Mouse (Mus musculus) neural tube, embryonic 12.5 days (tissue): ENCODE data around the gene Rbm38. TPM values are rescaled to one million over a fixed set of nuclear protein-coding genes. Genes with fewer than 3 reads are reported as not detected.

ENCODE experiments used
- ATAC-seq: fragments of 200-750 bp; cut with Nextera tagmentation; 2 replicates; pipeline ENCODE4 v1.8.0; 2017; ENCODE audit warnings: low read depth, mild to moderate bottlenecking, moderate TSS enrichment, moderate library complexity; ENCODE audit not compliant: low FRiP score
- H3K27ac ChIP-seq: fragments of 300-500 bp; sonication (generic); 2 replicates; pipeline ENCODE4 v1.5.1; 2016
- H3K27me3 ChIP-seq: fragments of 300-500 bp; sonication (generic); replicated peaks from 2 replicates; pipeline ENCODE4 v1.6.1; 2016; ENCODE audit warnings: mild to moderate bottlenecking
- H3K36me3 ChIP-seq: fragments of 300-500 bp; sonication (generic); 2 replicates; pipeline ENCODE4 v1.6.1; 2016; ENCODE audit warnings: mild to moderate bottlenecking
- H3K4me1 ChIP-seq: fragments of 300-500 bp; sonication (generic); 2 replicates; pipeline ENCODE4 v1.6.1; 2016
- H3K4me2 ChIP-seq: fragments of 300-500 bp; sonication (generic); replicated peaks from 2 replicates; pipeline ENCODE4 v1.6.1; 2016; ENCODE audit warnings: mild to moderate bottlenecking
- H3K4me3 ChIP-seq: fragments of 300-500 bp; sonication (generic); 2 replicates; pipeline ENCODE4 v1.5.1; 2016
- H3K9ac ChIP-seq: fragments of 300-500 bp; sonication (generic); 2 replicates; pipeline ENCODE4 v1.6.1; 2016; ENCODE audit warnings: mild to moderate bottlenecking
- H3K9me3 ChIP-seq: fragments of 300-500 bp; sonication (generic); 2 replicates; pipeline ENCODE4 v1.6.1; 2016; ENCODE audit warnings: mild to moderate bottlenecking
- whole genome bisulfite sequencing: fragments of 180-500 bp; shearing (Covaris S2); methylation state at CpG from one replicate; pipeline ENCODE4 v1.1.7; 2016; 5-methylcytosine and 5-hydroxymethylcytosine counted together
- polyA plus RNA-seq: library from polyadenylated mRNA; unstranded; fragments of >200 nt; fragmentation: Nextera tagmentation; extraction: Ambion mirVana; gene quantifications from 2 replicates; pipeline ENCODE4 v1.2.1, GENCODE M21; 2016

Gene Rbm38
- polyA plus RNA-seq = 48.2 and 52.0 TPM in 2 replicates

- Histone ChIP-seq H3K27me3 (peaks cover 19% of the 10 kb centered on the region), H3K4me2 (peak within 1 kb of the TSS; percentile 94), H3K4me3 (peak within 1 kb of the TSS; percentile 36), H3K4me1 (peaks cover 46% of the 10 kb centered on the region), H3K9me3 (no peaks in the 10 kb centered on the region), H3K36me3 (peaks cover 11% of the 10 kb centered on the region; the same call in 1 of the 2 replicates), H3K9ac (no peak within 1 kb of the TSS), H3K27ac (no peak within 1 kb of the TSS)
- ATAC-seq = no peak
- 28% methylated on average over 11 of the region's 11 CpGs for WGBS
Measured at GRCm38 (mm10) chr2:173020430-173020829, at the start of gene Rbm38. Rbm38 (plus strand) TSS chr2:173020498.

GRCm38 (mm10) chr2:172971865-172972264 lies 48.4 kb upstream of the Rbm38 start:
- peaks cover 13% of the 10 kb centered on the region for H3K4me1 ChIP-seq
- WGBS = 86% methylated on average over 2 of the region's 2 CpGs
- H3K9me3 ChIP-seq = no peaks in the 10 kb centered on the region
- H3K27me3 ChIP-seq = no peaks in the 10 kb centered on the region
- H3K36me3 ChIP-seq = no peaks in the 10 kb centered on the region
- no peak overlapping the region for H3K9ac ChIP-seq
- H3K4me2 ChIP-seq = no peak overlapping the region
- H3K4me3 ChIP-seq = no peak overlapping the region
- ATAC-seq = no peak
- H3K27ac ChIP-seq = no peak overlapping the region

- H3K27ac ChIP-seq = no peak overlapping the region
- no peaks in the 10 kb centered on the region for H3K9me3 ChIP-seq
- ATAC-seq = no peak
- H3K4me3 ChIP-seq = no peak overlapping the region
- WGBS = 32% methylated on average over 7 of the region's 7 CpGs
- peaks cover 24% of the 10 kb centered on the region for H3K4me1 ChIP-seq
- no peak overlapping the region for H3K4me2 ChIP-seq
- no peaks in the 10 kb centered on the region for H3K36me3 ChIP-seq
- H3K27me3 ChIP-seq = no peaks in the 10 kb centered on the region
- H3K9ac ChIP-seq = no peak overlapping the region
Measured at GRCm38 (mm10) chr2:172973806-172974565, 46.3 kb upstream of the Rbm38 start.

- ATAC-seq = no peak
- no peaks in the 10 kb centered on the region for H3K36me3 ChIP-seq
- H3K27ac ChIP-seq = no peak overlapping the region
- H3K9ac ChIP-seq = no peak overlapping the region
- H3K4me3 ChIP-seq = no peak overlapping the region
- 0 out of 2 replicates have a peak, but pooled peaks cover 3% of the 10 kb centered on the region for H3K9me3 ChIP-seq
- WGBS = 46% methylated on average over 7 of the region's 7 CpGs
- H3K27me3 ChIP-seq = no peaks in the 10 kb centered on the region
- H3K4me1 ChIP-seq = peaks cover 24% of the 10 kb centered on the region
- no peak overlapping the region for H3K4me2 ChIP-seq
Measured at GRCm38 (mm10) chr2:172974701-172975100, 45.6 kb upstream of the Rbm38 start.

GRCm38 (mm10) chr2:172975159-172975558 lies 45.1 kb upstream of the Rbm38 start:
- no peak overlapping the region for H3K9ac ChIP-seq
- 0 out of 2 replicates have a peak, but pooled peaks cover 7% of the 10 kb centered on the region for H3K9me3 ChIP-seq
- no peak for ATAC-seq
- H3K36me3 ChIP-seq = no peaks in the 10 kb centered on the region
- 83% methylated on average over 6 of the region's 6 CpGs for WGBS
- H3K4me1 ChIP-seq = peaks cover 24% of the 10 kb centered on the region
- no peak overlapping the region for H3K4me2 ChIP-seq
- H3K4me3 ChIP-seq = no peak overlapping the region
- H3K27me3 ChIP-seq = no peaks in the 10 kb centered on the region
- no peak overlapping the region for H3K27ac ChIP-seq

- H3K27me3 ChIP-seq = no peaks in the 10 kb centered on the region
- peak overlapping the region; percentile 44 for H3K4me2 ChIP-seq
- no peak overlapping the region for H3K27ac ChIP-seq
- H3K4me1 ChIP-seq = peaks cover 24% of the 10 kb centered on the region
- 34% methylated on average over 7 of the region's 7 CpGs for WGBS
- 0 out of 2 replicates have a peak, but pooled peaks cover 8% of the 10 kb centered on the region for H3K9me3 ChIP-seq
- H3K36me3 ChIP-seq = no peaks in the 10 kb centered on the region
- no peak overlapping the region for H3K9ac ChIP-seq
- ATAC-seq = no peak
- H3K4me3 ChIP-seq = peak overlapping the region; percentile 4; the same call in 1 of the 2 replicates
Measured at GRCm38 (mm10) chr2:172976661-172977238, 43.5 kb upstream of the Rbm38 start.

- WGBS = 13% methylated on average over 14 of the region's 14 CpGs
- Histone ChIP-seq H3K4me1 (peaks cover 24% of the 10 kb centered on the region), H3K27ac (no peak within 1 kb of the TSS), H3K9ac (peak within 1 kb of the TSS; percentile 8; the same call in 1 of the 2 replicates), H3K27me3 (no peaks in the 10 kb centered on the region), H3K4me2 (peak within 1 kb of the TSS; percentile 44), H3K9me3 (0 out of 2 replicates have a peak, but pooled peaks cover 8% of the 10 kb centered on the region), H3K4me3 (peak within 1 kb of the TSS; percentile 4; the same call in 1 of the 2 replicates), H3K36me3 (no peaks in the 10 kb centered on the region)
- ATAC-seq = no peak
Measured at GRCm38 (mm10) chr2:172977409-172978130, 42.7 kb upstream of the Rbm38 start, which contains the start of gene Spo11. Spo11 (plus strand) TSS chr2:172977700.

- Histone ChIP-seq H3K4me2 (no peak overlapping the region), H3K4me1 (peaks cover 24% of the 10 kb centered on the region), H3K4me3 (no peak overlapping the region), H3K36me3 (no peaks in the 10 kb centered on the region), H3K27me3 (no peaks in the 10 kb centered on the region), H3K27ac (no peak overlapping the region), H3K9ac (no peak overlapping the region), H3K9me3 (0 out of 2 replicates have a peak, but pooled peaks cover 8% of the 10 kb centered on the region)
- ATAC-seq = no peak
- WGBS = 59% methylated on average over 4 of the region's 4 CpGs
Measured at GRCm38 (mm10) chr2:172978131-172978633, 42.1 kb upstream of the Rbm38 start.

GRCm38 (mm10) chr2:172979666-172980345 lies 40.5 kb upstream of the Rbm38 start:
- WGBS = 90% methylated on average over 42 of the region's 43 CpGs

GRCm38 (mm10) chr2:172982776-172983561 lies 37.3 kb upstream of the Rbm38 start:
- WGBS = 81% methylated on average over 9 of the region's 9 CpGs
- Histone ChIP-seq H3K9me3 (0 out of 2 replicates have a peak, but pooled peaks cover 8% of the 10 kb centered on the region), H3K36me3 (no peaks in the 10 kb centered on the region), H3K27ac (no peak overlapping the region), H3K9ac (no peak overlapping the region), H3K4me3 (no peak overlapping the region), H3K27me3 (no peaks in the 10 kb centered on the region), H3K4me1 (no peaks in the 10 kb centered on the region), H3K4me2 (no peak overlapping the region)
- ATAC-seq = no peak

More at GRCm38 (mm10) chr2:172979666-172980345, 40.5 kb upstream of the Rbm38 start:
- H3K9ac ChIP-seq = no peak overlapping the region
- 0 out of 2 replicates have a peak, but pooled peaks cover 8% of the 10 kb centered on the region for H3K9me3 ChIP-seq
- ATAC-seq = no peak
- H3K36me3 ChIP-seq = no peaks in the 10 kb centered on the region
- peaks cover 21% of the 10 kb centered on the region for H3K4me1 ChIP-seq
- H3K27ac ChIP-seq = no peak overlapping the region
- no peak overlapping the region for H3K4me3 ChIP-seq
- H3K4me2 ChIP-seq = no peak overlapping the region
- H3K27me3 ChIP-seq = no peaks in the 10 kb centered on the region

- 89% methylated on average over 6 of the region's 6 CpGs for WGBS
- H3K27me3 ChIP-seq = no peaks in the 10 kb centered on the region
- no peak overlapping the region for H3K4me2 ChIP-seq
- ATAC-seq = no peak
- no peaks in the 10 kb centered on the region for H3K36me3 ChIP-seq
- no peak overlapping the region for H3K4me3 ChIP-seq
- H3K9ac ChIP-seq = no peak overlapping the region
- no peaks in the 10 kb centered on the region for H3K9me3 ChIP-seq
- no peak overlapping the region for H3K27ac ChIP-seq
- H3K4me1 ChIP-seq = no peaks in the 10 kb centered on the region
Measured at GRCm38 (mm10) chr2:172990161-172990560, 30.1 kb upstream of the Rbm38 start.
